Mouse (Mus musculus): ENCODE results near the gene Spryd4. TPM values are rescaled to one million over a fixed set of nuclear protein-coding genes. Genes with fewer than 3 reads are reported as not detected.
"Not testable (repeated sequence)": the region's sequence is repeated elsewhere in the genome, so short reads cannot be mapped to it uniquely, and the experiment has no call there.

The Spryd4 gene
- polyA plus RNA-seq, 1 experiment from 2014 or later: 46.1 TPM

DNA sequence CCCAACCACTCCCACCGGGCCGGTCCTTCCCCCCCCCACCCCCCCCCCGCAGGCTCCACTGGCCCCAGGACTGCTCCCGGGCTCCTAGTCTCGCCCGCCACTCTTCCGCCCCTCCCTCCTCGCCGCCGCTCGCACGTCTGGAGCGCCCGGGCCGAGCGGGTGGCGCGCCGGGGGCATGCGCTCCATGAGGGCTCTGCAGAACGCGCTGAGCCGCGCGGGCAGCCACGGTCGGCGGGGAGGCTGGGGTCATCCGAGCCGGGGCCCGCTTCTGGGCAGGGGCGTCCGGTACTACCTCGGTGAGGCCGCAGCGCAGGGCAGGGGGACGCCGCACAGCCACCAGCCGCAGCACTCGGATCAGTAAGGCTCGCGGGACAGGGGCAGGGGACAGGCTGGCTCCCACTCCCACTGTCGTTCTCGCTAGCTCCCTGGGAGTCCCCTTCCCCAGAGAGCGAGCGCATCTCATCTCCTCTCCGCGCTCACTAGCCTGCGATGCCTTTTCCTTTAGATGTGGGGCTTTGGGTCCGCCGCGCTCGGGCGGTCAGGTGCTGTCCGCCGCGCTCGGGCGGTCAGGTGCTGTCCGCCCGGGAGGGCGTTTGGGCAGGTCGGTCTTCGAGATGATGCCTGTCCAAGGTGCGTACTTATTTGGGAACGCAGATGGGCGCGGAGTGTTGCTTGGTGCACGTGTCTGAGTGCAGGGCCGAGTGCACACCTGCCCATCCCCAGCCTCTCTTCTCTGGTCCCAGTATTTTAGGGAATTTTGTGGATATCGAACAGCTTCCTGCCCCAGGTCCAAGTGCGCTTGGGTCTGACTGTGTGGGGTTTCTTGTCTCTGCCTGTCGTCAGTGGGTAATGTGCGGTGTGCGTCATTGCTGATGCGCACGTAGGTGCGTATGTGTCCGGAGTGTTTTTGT is 16.8 kb downstream of the Spryd4 start:
- ATAC-seq (replicated peaks; ENCODE audit: extremely low read depth, insufficient read depth, low FRiP score): peak; percentile 85
- Histone ChIP-seq H3K9me3 (replicated peaks; ENCODE audit: control insufficient read depth, low read length) (no peaks in the 10 kb centered on the region), H3K27me3 (ENCODE audit: control insufficient read depth, insufficient read depth, low read length) (peaks cover 11% of the 10 kb centered on the region), H3K4me2 (ENCODE audit: low read depth, low read length) (peak overlapping the region; percentile 100), H3K4me3 (ENCODE audit: low read length) (peak overlapping the region; percentile 81), H3K9ac (ENCODE audit: low read length) (peak overlapping the region; percentile 81), H3K36me3 (ENCODE audit: control insufficient read depth, insufficient read depth) (no peaks in the 10 kb centered on the region), H3K4me1 (ENCODE audit: control insufficient read depth, insufficient read depth, low read length) (0 out of 2 replicates have a peak, but pooled peaks cover 4% of the 10 kb centered on the region), H3K27ac (ENCODE audit: low read length) (no peak overlapping the region; the same call in 1 of the 2 replicates)
- 1% methylated on average over 61 of the region's 79 CpGs for WGBS

DNA sequence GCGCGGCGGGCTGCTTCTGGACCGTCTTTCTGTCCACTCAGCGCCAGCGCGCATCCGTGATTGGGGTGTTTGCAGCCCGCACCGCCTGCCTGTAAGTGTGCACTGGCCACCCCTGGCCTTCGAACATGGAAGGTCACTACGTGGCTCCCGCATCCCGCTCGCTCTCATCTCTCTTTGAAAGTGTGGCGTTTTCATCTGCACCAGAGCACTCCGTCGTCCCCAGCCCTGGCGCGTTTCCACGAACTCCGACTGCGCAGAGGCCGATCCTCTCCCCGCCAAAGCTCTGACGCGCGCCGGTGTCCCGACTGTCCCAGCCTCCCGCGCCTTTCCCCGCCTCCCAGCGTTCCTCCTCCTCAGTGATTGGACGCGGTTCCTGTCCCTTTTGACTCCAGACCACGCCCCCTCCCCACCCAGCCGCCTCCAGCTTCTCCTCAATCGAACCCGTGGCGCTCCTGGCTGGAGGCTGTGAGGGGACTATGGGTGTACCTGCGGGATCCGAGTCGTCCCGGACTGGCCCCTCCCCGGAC is 17.5 kb downstream of the Spryd4 start, which contains the start of gene Gls2:
Gene Gls2, plus strand, starts transcription at position 434 of the 527 bp plus-strand sequence.
- peak; percentile 96 for ATAC-seq (replicated peaks; ENCODE audit: extremely low read depth, insufficient read depth, low FRiP score)
- Histone ChIP-seq H3K36me3 (ENCODE audit: control insufficient read depth, insufficient read depth) (no peaks in the 10 kb centered on the region), H3K4me1 (ENCODE audit: control insufficient read depth, insufficient read depth, low read length) (0 out of 2 replicates have a peak, but pooled peaks cover 4% of the 10 kb centered on the region), H3K27me3 (ENCODE audit: control insufficient read depth, insufficient read depth, low read length) (peaks cover 11% of the 10 kb centered on the region), H3K9ac (ENCODE audit: low read length) (peak within 1 kb of the TSS; percentile 81), H3K27ac (ENCODE audit: low read length) (peak within 1 kb of the TSS; percentile 58), H3K9me3 (replicated peaks; ENCODE audit: control insufficient read depth, low read length) (no peaks in the 10 kb centered on the region), H3K4me3 (ENCODE audit: low read length) (peak within 1 kb of the TSS; percentile 81), H3K4me2 (ENCODE audit: low read depth, low read length) (peak within 1 kb of the TSS; percentile 100)
- under 1% methylated on average over 46 of the region's 46 CpGs for WGBS

DNA sequence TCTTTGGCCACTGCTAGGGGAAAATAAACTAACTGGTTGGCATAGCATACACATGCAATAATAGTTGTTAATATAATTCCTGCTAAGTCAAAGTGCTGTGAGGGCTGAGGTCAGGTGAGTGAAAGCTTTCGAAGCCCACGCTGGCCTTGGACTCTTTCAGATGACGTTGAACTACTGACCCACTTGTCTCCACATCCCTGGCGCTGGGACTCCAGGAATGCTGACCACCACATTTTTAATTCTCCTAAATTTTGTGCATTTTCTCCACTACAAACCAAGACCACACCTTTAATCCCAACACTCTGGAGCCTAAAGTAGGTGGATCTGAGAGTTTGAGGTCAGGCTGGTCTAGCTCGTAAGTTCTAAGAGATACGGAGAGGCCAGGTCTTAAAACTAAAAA is 18.5 kb downstream of the Spryd4 start:
- Histone ChIP-seq H3K4me2 (ENCODE audit: low read depth, low read length) (no peak overlapping the region), H3K36me3 (ENCODE audit: control insufficient read depth, insufficient read depth) (no peaks in the 10 kb centered on the region), H3K27ac (ENCODE audit: low read length) (no peak overlapping the region), H3K9ac (ENCODE audit: low read length) (no peak overlapping the region), H3K9me3 (replicated peaks; ENCODE audit: control insufficient read depth, low read length) (no peaks in the 10 kb centered on the region), H3K27me3 (ENCODE audit: control insufficient read depth, insufficient read depth, low read length) (peaks cover 11% of the 10 kb centered on the region), H3K4me3 (ENCODE audit: low read length) (no peak overlapping the region), H3K4me1 (ENCODE audit: control insufficient read depth, insufficient read depth, low read length) (peaks cover 4% of the 10 kb centered on the region; the same call in 1 of the 2 replicates)
- 90% methylated on average over 6 of the region's 6 CpGs for WGBS
- no peak for ATAC-seq (replicated peaks; ENCODE audit: extremely low read depth, insufficient read depth, low FRiP score)

DNA sequence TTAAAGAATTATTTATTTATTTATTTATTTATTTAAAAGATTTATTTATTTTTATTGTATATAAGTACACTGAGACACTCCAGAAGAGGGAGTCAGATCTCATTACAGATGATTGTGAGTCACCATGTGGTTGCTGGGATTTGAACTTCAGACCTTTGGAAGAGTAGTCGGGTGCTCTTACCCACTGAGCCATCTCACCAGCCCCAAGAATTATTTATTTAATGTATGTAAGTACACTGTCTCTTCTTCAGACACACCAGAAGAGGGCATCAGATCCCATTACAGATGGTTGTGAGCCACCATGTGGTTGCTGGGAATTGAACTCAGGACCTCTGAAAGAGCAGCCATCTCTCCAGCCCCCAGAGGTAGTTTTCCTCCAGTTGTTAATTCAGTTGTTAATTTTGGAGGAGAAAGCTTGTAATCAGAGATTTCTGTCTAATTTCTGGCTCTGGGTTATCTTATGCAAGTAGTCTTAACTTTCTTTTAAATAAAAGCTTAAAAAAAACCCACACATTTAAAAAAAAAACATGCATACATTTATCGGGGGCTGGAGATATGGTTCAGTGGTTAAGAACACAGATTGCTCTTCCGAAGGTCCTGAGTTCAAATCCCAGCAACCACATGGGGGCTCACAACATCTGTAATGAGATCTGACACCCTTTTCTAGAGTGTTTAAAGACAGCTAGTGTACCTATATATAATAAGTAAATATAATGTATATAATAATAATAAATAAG is 19.4 kb downstream of the Spryd4 start:
- peaks cover 11% of the 10 kb centered on the region for H3K27me3 ChIP-seq (ENCODE audit: control insufficient read depth, insufficient read depth, low read length)
- 90% methylated on average over 3 of the region's 3 CpGs for WGBS
- H3K9me3 ChIP-seq (replicated peaks; ENCODE audit: control insufficient read depth, low read length); H3K36me3 ChIP-seq (ENCODE audit: control insufficient read depth, insufficient read depth); H3K9ac ChIP-seq (ENCODE audit: low read length); H3K4me1 ChIP-seq (ENCODE audit: control insufficient read depth, insufficient read depth, low read length); H3K4me2 ChIP-seq (ENCODE audit: low read depth, low read length); ATAC-seq (replicated peaks; ENCODE audit: extremely low read depth, insufficient read depth, low FRiP score); H3K4me3 ChIP-seq (ENCODE audit: low read length); H3K27ac ChIP-seq (ENCODE audit: low read length): not testable (repeated sequence)

DNA sequence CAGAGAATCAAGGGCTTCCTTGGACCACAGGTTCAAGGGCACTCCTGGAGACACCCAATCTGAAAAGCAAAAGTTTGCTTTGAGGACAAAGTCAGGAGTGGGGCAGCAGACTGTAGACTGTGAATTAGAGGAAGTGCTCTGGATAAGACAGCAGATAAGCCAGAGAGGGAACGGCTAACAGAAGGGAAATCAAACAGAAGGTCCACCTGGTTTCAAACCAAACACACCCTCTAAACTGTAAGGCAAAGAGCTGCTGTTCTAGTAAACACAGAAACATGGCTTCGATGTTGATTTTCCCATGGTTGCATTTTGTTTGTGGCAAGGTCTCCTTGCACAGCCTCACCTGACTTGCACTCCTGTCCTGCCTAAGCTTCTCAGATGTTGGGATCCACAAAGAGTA is 20.1 kb downstream of the Spryd4 start:
- no peak overlapping the region for H3K9ac ChIP-seq (ENCODE audit: low read length)

DNA sequence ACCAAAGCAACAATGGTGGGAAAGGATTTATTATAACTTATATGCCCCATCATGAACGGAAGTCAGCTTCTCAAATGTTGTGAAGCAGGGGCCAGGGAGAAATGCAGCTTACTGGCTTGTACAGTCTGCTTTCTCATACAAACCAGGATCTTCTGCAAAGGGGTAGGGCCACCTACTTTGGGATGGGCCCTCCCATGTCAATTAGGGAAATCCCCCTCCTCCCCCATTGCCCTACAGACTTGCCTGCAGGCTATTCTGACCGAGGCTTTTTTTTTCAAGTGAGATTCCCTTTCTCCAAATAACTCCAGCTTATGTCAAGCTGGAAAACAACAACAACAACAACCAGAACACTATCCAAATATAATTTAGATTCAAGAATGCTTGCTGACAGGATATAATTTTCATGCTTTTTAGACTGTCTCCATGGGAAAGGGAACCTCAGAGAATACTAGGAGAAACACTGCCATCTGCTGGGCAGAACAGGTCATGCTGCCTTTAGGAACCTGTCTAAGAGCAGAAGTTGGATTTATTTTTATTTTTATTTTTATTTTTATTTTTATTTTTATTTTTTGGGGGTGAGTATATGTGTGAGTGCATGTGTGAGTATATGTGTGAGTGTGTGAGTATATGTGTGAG is 23.2 kb downstream of the Spryd4 start:
- Histone ChIP-seq H3K4me3 (ENCODE audit: low read length) (no peak overlapping the region), H3K27ac (ENCODE audit: low read length) (no peak overlapping the region), H3K9me3 (replicated peaks; ENCODE audit: control insufficient read depth, low read length) (no peaks in the 10 kb centered on the region), H3K27me3 (ENCODE audit: control insufficient read depth, insufficient read depth, low read length) (no peaks in the 10 kb centered on the region), H3K36me3 (ENCODE audit: control insufficient read depth, insufficient read depth) (no peaks in the 10 kb centered on the region), H3K4me1 (ENCODE audit: control insufficient read depth, insufficient read depth, low read length) (no peaks in the 10 kb centered on the region; the same call in 1 of the 2 replicates), H3K9ac (ENCODE audit: low read length) (no peak overlapping the region), H3K4me2 (ENCODE audit: low read depth, low read length) (no peak overlapping the region)
- ATAC-seq (replicated peaks; ENCODE audit: extremely low read depth, insufficient read depth, low FRiP score): no peak
- 52% methylated on average over 2 of the region's 2 CpGs for WGBS

More for the DNA sequence above, 20.1 kb downstream of the Spryd4 start:
- 51% methylated on average over 2 of the region's 2 CpGs for WGBS
- H3K4me2 ChIP-seq (ENCODE audit: low read depth, low read length): no peak overlapping the region
- no peak overlapping the region for H3K4me3 ChIP-seq (ENCODE audit: low read length)
- H3K9me3 ChIP-seq (replicated peaks; ENCODE audit: control insufficient read depth, low read length): no peaks in the 10 kb centered on the region
- peaks cover 4% of the 10 kb centered on the region; the same call in 1 of the 2 replicates for H3K4me1 ChIP-seq (ENCODE audit: control insufficient read depth, insufficient read depth, low read length)
- H3K27me3 ChIP-seq (ENCODE audit: control insufficient read depth, insufficient read depth, low read length): peaks cover 11% of the 10 kb centered on the region
- H3K27ac ChIP-seq (ENCODE audit: low read length): no peak overlapping the region
- H3K36me3 ChIP-seq (ENCODE audit: control insufficient read depth, insufficient read depth): no peaks in the 10 kb centered on the region
- no peak for ATAC-seq (replicated peaks; ENCODE audit: extremely low read depth, insufficient read depth, low FRiP score)

DNA sequence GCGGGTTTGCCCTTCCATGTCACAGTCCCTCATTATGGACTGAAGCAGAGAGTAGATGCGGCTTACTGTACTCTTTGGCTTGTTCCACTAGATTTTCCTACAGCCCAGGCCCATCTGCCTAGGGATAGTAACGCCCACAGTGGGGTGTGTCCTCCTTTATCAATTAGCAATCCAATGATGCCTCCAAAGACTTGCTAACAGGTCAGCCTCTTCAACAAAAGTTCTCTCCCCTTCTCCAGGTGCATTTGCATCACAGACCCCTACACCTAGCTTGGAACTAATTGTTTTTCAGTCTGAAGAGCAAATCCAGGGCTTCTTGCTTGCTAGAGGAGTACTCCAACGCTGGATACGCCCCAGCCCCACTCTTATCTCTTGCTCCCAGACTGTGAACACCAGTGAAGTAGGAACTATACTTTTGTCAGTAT is 24.4 kb downstream of the Spryd4 start:
- Histone ChIP-seq H3K9ac (ENCODE audit: low read length) (no peak overlapping the region), H3K4me1 (ENCODE audit: control insufficient read depth, insufficient read depth, low read length) (no peaks in the 10 kb centered on the region; the same call in 1 of the 2 replicates), H3K9me3 (replicated peaks; ENCODE audit: control insufficient read depth, low read length) (no peaks in the 10 kb centered on the region), H3K4me3 (ENCODE audit: low read length) (no peak overlapping the region), H3K27ac (ENCODE audit: low read length) (no peak overlapping the region), H3K36me3 (ENCODE audit: control insufficient read depth, insufficient read depth) (no peaks in the 10 kb centered on the region), H3K27me3 (ENCODE audit: control insufficient read depth, insufficient read depth, low read length) (no peaks in the 10 kb centered on the region), H3K4me2 (ENCODE audit: low read depth, low read length) (no peak overlapping the region)
- ATAC-seq (replicated peaks; ENCODE audit: extremely low read depth, insufficient read depth, low FRiP score): no peak
- 67% methylated on average over 5 of the region's 5 CpGs for WGBS

DNA sequence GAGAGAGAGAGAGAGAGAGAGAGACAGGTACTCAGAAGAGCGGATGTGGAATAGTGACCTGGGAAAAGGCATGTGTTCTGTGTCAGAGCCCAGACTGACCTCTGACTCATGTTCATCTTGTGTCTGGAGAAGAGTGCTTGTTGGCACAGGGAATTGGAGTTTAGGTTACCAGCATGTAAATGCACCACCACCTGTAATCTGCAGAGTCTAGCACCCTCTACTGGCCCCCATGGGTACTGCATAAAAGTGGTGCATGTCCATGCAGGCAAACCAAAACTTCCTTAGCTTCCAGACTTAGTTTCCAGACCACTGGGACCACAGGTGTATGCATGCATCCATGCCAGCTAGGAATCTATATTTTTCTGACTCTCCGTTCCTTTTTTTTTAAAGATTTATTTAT is 25.6 kb downstream of the Spryd4 start:
- 46% methylated on average over 2 of the region's 2 CpGs for WGBS
- Histone ChIP-seq H3K27me3 (ENCODE audit: control insufficient read depth, insufficient read depth, low read length) (no peaks in the 10 kb centered on the region), H3K4me3 (ENCODE audit: low read length) (no peak overlapping the region), H3K9ac (ENCODE audit: low read length) (no peak overlapping the region), H3K4me2 (ENCODE audit: low read depth, low read length) (no peak overlapping the region), H3K9me3 (replicated peaks; ENCODE audit: control insufficient read depth, low read length) (no peaks in the 10 kb centered on the region), H3K27ac (ENCODE audit: low read length) (no peak overlapping the region), H3K36me3 (ENCODE audit: control insufficient read depth, insufficient read depth) (no peaks in the 10 kb centered on the region), H3K4me1 (ENCODE audit: control insufficient read depth, insufficient read depth, low read length) (no peaks in the 10 kb centered on the region; the same call in 1 of the 2 replicates)
- peak; percentile 44; the same call in 1 of the 2 replicates for ATAC-seq (replicated peaks; ENCODE audit: extremely low read depth, insufficient read depth, low FRiP score)

Measured in heart, embryonic 16.5 days (tissue).